Mouse (Mus musculus): ENCODE results near the gene Brd4. TPM values are rescaled to one million over a fixed set of nuclear protein-coding genes. Genes with fewer than 3 reads are reported as not detected.

The Brd4 gene
- polyA plus RNA-seq, 1 experiment from 2014 or later = 84.5 TPM

DNA sequence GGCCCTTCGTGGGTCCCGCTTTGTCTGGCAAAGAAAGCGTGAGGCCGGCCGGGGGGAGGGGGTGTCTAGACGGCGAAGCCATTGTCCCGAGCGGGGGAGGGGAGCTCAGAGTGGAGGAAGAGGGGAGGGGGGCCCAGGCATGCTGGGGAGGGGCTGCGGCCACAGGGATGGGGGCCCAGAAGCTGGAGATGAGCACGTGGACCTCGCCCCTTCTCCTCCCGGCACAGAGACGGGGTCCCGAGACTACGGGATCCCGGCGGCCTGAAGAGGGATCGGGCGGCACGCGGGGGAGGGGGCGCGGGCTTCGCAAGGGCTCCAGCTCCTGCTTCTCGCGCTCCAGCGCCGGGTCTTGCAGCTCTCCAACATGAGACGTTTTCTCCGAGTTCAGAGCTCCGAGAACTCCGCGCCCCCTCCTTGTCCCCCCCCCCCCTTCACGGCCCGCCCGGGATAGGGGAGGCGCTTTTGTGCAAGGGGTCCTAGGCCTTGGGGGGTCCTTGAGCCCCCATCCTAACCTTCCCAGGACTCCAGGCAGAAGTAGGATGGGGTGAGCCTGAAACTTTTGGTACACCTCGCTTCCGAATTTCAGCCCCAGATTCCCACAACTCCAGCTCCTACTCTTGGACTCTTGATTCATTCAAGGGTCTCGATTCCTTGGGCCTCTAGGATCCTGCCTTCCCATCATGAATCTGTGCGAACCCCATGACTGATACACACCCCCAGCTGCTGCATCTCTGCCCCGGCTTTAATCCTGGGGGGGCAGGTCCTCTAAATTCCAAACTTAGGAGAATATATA, 118.5 kb downstream of the Brd4 start:
- Histone ChIP-seq H3K36me3 (ENCODE audit: insufficient read depth, low read length) (no peaks in the 10 kb centered on the region), H3K27ac (ENCODE audit: low read length) (peak overlapping the region; percentile 91), H3K4me2 (replicated peaks; ENCODE audit: low read depth, low read length) (peak overlapping the region; percentile 81), H3K9ac (replicated peaks; ENCODE audit: low read length) (peak overlapping the region; percentile 89), H3K27me3 (ENCODE audit: insufficient read depth, low read length) (no peaks in the 10 kb centered on the region), H3K4me1 (ENCODE audit: insufficient read depth, low read length) (peaks cover 41% of the 10 kb centered on the region), H3K9me3 (ENCODE audit: low read length) (no peaks in the 10 kb centered on the region), H3K4me3 (ENCODE audit: low read length) (peak overlapping the region; percentile 70)
- ATAC-seq (ENCODE audit: low FRiP score, low TSS enrichment) = peak; percentile 41
- WGBS = under 1% methylated on average over 37 of the region's 43 CpGs

DNA sequence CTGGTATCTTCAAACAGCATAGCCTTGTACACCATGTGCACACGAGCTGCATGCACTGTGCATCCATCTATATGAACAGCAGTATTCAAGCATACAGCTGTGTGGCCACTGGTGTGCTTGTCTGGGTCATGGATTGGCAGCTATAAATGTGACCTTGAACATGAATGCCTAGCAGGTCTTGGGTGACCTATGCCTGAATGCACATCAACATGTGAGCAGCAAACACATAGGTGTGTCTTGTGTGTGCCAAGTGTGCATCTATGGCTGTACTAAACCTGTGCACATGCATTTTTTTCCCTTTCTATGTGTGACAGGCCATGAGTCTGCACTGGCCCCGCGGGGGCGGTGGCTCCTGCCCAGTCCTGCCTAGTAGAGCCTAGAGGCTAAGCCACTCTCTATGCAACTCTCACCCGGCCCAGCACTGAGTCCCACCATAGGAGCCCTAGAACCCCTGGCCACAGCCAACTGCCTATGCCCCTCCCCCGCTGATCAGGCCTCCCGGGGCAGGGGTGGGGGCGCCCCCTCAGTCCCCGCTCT, 119.2 kb downstream of the Brd4 start:
- peak overlapping the region; percentile 89 for H3K9ac ChIP-seq (replicated peaks; ENCODE audit: low read length)
- 0 out of 2 replicates have a peak, but pooled peaks cover 1% of the 10 kb centered on the region for H3K36me3 ChIP-seq (ENCODE audit: insufficient read depth, low read length)
- peak overlapping the region; percentile 81 for H3K4me2 ChIP-seq (replicated peaks; ENCODE audit: low read depth, low read length)
- no peaks in the 10 kb centered on the region for H3K9me3 ChIP-seq (ENCODE audit: low read length)
- H3K4me3 ChIP-seq (ENCODE audit: low read length) = peak overlapping the region; percentile 70
- H3K27me3 ChIP-seq (ENCODE audit: insufficient read depth, low read length) = no peaks in the 10 kb centered on the region
- peak; percentile 77 for ATAC-seq (ENCODE audit: low FRiP score, low TSS enrichment)
- WGBS = 7% methylated on average over 8 of the region's 9 CpGs
- H3K4me1 ChIP-seq (ENCODE audit: insufficient read depth, low read length) = peaks cover 41% of the 10 kb centered on the region
- H3K27ac ChIP-seq (ENCODE audit: low read length) = peak overlapping the region; percentile 91

GRCm38 (mm10) chr17:32164780-32165179, 119.7 kb downstream of the Brd4 start:
- H3K27ac ChIP-seq (ENCODE audit: low read length) = no peak overlapping the region
- no peaks in the 10 kb centered on the region for H3K9me3 ChIP-seq (ENCODE audit: low read length)
- peak overlapping the region; percentile 81; the same call in 1 of the 2 replicates for H3K4me2 ChIP-seq (replicated peaks; ENCODE audit: low read depth, low read length)
- peaks cover 41% of the 10 kb centered on the region for H3K4me1 ChIP-seq (ENCODE audit: insufficient read depth, low read length)
- no peak for ATAC-seq (ENCODE audit: low FRiP score, low TSS enrichment)
- H3K27me3 ChIP-seq (ENCODE audit: insufficient read depth, low read length) = no peaks in the 10 kb centered on the region
- no peak overlapping the region for H3K9ac ChIP-seq (replicated peaks; ENCODE audit: low read length)
- 0 out of 2 replicates have a peak, but pooled peaks cover 4% of the 10 kb centered on the region for H3K36me3 ChIP-seq (ENCODE audit: insufficient read depth, low read length)
- H3K4me3 ChIP-seq (ENCODE audit: low read length) = no peak overlapping the region; the same call in 1 of the 2 replicates

DNA sequence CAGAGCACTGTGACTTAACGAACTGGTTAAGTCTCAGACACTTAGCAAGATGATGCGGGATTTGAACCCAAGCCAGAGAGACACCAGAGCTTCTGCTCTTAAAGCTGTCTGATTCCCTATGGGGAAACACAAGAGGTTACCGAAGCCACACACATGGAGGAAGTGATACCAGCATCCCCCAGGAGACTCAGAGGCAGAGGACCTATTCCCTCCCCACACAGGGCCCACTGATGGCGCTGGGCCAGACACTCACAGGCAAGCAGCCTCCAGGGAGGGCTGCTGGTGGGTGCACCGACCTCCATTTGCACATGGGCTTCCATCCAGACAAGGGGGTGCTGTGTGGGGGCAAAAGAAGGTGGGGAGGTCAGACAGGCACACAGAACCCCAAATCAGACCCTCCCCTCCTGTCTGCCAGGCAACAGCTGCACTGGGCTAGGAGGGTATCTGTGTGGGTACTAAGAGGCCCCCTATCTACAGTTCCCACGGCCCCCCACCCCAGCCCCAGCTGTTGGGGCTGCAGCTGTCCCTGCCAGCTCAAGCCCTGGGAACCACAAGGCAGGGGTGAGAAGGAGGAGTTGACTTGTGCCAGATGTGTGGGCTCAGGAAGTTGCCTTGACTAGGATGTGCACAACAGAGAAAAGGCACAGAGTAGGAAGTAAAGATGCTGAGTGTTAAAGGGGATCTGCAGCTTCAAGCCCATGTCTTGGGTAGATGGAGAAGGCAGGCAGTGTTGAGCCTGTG, 120.4 kb downstream of the Brd4 start:
- Histone ChIP-seq H3K27me3 (ENCODE audit: insufficient read depth, low read length) (no peaks in the 10 kb centered on the region), H3K4me2 (replicated peaks; ENCODE audit: low read depth, low read length) (peak overlapping the region; percentile 21; the same call in 1 of the 2 replicates), H3K4me1 (ENCODE audit: insufficient read depth, low read length) (peaks cover 41% of the 10 kb centered on the region), H3K36me3 (ENCODE audit: insufficient read depth, low read length) (0 out of 2 replicates have a peak, but pooled peaks cover 4% of the 10 kb centered on the region), H3K4me3 (ENCODE audit: low read length) (no peak overlapping the region), H3K9me3 (ENCODE audit: low read length) (no peaks in the 10 kb centered on the region), H3K9ac (replicated peaks; ENCODE audit: low read length) (peak overlapping the region; percentile 11), H3K27ac (ENCODE audit: low read length) (0 out of 2 replicates have a peak overlapping the region, but pooled peaks have one; percentile 29)
- no peak for ATAC-seq (ENCODE audit: low FRiP score, low TSS enrichment)
- 59% methylated on average over 6 of the region's 6 CpGs for WGBS

- H3K9me3 ChIP-seq (ENCODE audit: low read length) = no peaks in the 10 kb centered on the region
- H3K27ac ChIP-seq (ENCODE audit: low read length) = peak overlapping the region; percentile 47; the same call in 1 of the 2 replicates
- peak overlapping the region; percentile 65 for H3K9ac ChIP-seq (replicated peaks; ENCODE audit: low read length)
- peak overlapping the region; percentile 93 for H3K4me2 ChIP-seq (replicated peaks; ENCODE audit: low read depth, low read length)
- H3K4me3 ChIP-seq (ENCODE audit: low read length) = peak overlapping the region; percentile 52
- peaks cover 12% of the 10 kb centered on the region for H3K36me3 ChIP-seq (ENCODE audit: insufficient read depth, low read length)
- H3K27me3 ChIP-seq (ENCODE audit: insufficient read depth, low read length) = no peaks in the 10 kb centered on the region
- ATAC-seq (ENCODE audit: low FRiP score, low TSS enrichment) = peak; percentile 53
- peaks cover 41% of the 10 kb centered on the region for H3K4me1 ChIP-seq (ENCODE audit: insufficient read depth, low read length)
- WGBS = 1% methylated on average over 58 of the region's 58 CpGs
These were observed 122.2 kb downstream of the Brd4 start for GRCm38 (mm10) chr17:32162112-32162850.

DNA sequence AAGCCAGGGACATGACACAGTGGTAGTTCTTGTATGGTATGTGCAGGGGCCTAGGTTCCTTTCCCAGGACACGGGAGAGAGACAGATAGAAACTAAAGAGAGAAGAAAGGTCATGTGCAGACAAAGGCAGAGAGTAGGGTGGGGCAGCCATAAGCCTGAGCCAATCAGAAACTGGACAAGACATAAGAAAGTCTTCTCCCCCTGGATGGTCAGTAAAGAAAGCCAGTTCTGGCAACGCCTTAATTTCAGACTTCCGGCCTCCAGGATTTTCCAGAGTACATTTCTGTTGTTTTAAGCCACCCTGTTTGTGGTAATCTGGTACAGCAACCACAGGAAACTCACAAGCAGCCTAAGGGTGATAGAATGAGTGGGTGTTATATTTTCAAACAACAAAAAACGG, 123.6 kb downstream of the Brd4 start:
- Histone ChIP-seq H3K36me3 (ENCODE audit: insufficient read depth, low read length) (peaks cover 12% of the 10 kb centered on the region), H3K4me2 (replicated peaks; ENCODE audit: low read depth, low read length) (no peak overlapping the region), H3K27me3 (ENCODE audit: insufficient read depth, low read length) (no peaks in the 10 kb centered on the region), H3K9me3 (ENCODE audit: low read length) (no peaks in the 10 kb centered on the region), H3K4me1 (ENCODE audit: insufficient read depth, low read length) (peaks cover 36% of the 10 kb centered on the region), H3K4me3 (ENCODE audit: low read length) (no peak overlapping the region), H3K27ac (ENCODE audit: low read length) (no peak overlapping the region), H3K9ac (replicated peaks; ENCODE audit: low read length) (no peak overlapping the region)
- no peak for ATAC-seq (ENCODE audit: low FRiP score, low TSS enrichment)
- 70% methylated on average over 4 of the region's 4 CpGs for WGBS

- Histone ChIP-seq H3K9ac (replicated peaks; ENCODE audit: low read length) (no peak overlapping the region), H3K27ac (ENCODE audit: low read length) (no peak overlapping the region), H3K4me3 (ENCODE audit: low read length) (no peak overlapping the region), H3K4me2 (replicated peaks; ENCODE audit: low read depth, low read length) (no peak overlapping the region), H3K27me3 (ENCODE audit: insufficient read depth, low read length) (no peaks in the 10 kb centered on the region), H3K36me3 (ENCODE audit: insufficient read depth, low read length) (peaks cover 24% of the 10 kb centered on the region), H3K9me3 (ENCODE audit: low read length) (no peaks in the 10 kb centered on the region), H3K4me1 (ENCODE audit: insufficient read depth, low read length) (peaks cover 18% of the 10 kb centered on the region)
- no peak for ATAC-seq (ENCODE audit: low FRiP score, low TSS enrichment)
- 91% methylated on average over 13 of the region's 13 CpGs for WGBS
These were observed 125.7 kb downstream of the Brd4 start for GRCm38 (mm10) chr17:32158841-32159240.

DNA sequence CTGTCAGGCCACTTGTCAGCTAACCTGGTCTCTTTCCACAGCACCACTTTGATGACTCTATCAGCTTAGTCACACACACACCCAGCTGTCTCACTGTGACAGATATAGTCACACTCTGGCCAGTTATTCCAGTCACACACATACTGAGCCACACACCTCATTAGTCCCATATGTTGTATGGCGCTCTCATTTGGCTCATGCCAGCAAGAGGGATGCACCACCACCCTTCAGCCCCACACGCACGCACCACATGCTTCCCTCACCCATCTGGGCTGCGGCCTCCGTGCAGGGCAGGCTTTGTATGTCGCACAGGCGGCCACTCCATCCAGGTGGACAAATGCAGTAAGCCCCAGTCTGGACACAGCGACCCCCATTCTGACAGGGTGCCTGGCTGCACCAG, 137.8 kb downstream of the Brd4 start:
- no peaks in the 10 kb centered on the region for H3K4me1 ChIP-seq (ENCODE audit: insufficient read depth, low read length)
- no peak overlapping the region for H3K9ac ChIP-seq (replicated peaks; ENCODE audit: low read length)
- WGBS = 96% methylated on average over 8 of the region's 8 CpGs
- H3K4me3 ChIP-seq (ENCODE audit: low read length) = no peak overlapping the region
- ATAC-seq (ENCODE audit: low FRiP score, low TSS enrichment) = no peak
- peaks cover 42% of the 10 kb centered on the region for H3K36me3 ChIP-seq (ENCODE audit: insufficient read depth, low read length)
- H3K9me3 ChIP-seq (ENCODE audit: low read length) = no peaks in the 10 kb centered on the region
- H3K4me2 ChIP-seq (replicated peaks; ENCODE audit: low read depth, low read length) = no peak overlapping the region
- H3K27ac ChIP-seq (ENCODE audit: low read length) = no peak overlapping the region
- no peaks in the 10 kb centered on the region for H3K27me3 ChIP-seq (ENCODE audit: insufficient read depth, low read length)

All from kidney, embryonic 16.5 days (tissue).